Mouse (Mus musculus): ENCODE data around the gene Lman2.

- TF ChIP-seq CTCF (IDR thresholded peaks at IDR 0.05; ENCODE audit: borderline replicate concordance, insufficient read depth, low read length), result no peak
- no peak for TF ChIP-seq POLR2A (IDR thresholded peaks at IDR 0.05; ENCODE audit: low read depth, low read length)
These were observed 30.4 kb upstream of the Lman2 start for GRCm38 (mm10) chr13:55392933-55393332.

Data from embryonic fibroblast, embryonic 13.5 days (primary cell).